Mouse (Mus musculus): ENCODE data around the gene Smarcd1.

GRCm38 (mm10) chr15:99679008-99679407, 22.9 kb upstream of the Smarcd1 start:
- TF ChIP-seq CTCF (IDR thresholded peaks at IDR 0.05; ENCODE audit: low read depth, low read length) (no peak), GATA1 (IDR thresholded peaks at IDR 0.05; ENCODE audit: borderline replicate concordance, low read length) (no peak), POLR2AphosphoS5 (IDR thresholded peaks at IDR 0.05; ENCODE audit: insufficient replicate concordance, low read depth, low read length) (no peak), TAL1 (conservative IDR thresholded peaks at IDR 0.05; ENCODE audit: low read depth, low read length) (no peak), GATA2 (IDR thresholded peaks at IDR 0.05; ENCODE audit: borderline replicate concordance, low read depth, low read length) (no peak)
